Mouse (Mus musculus) spleen, adult 2 months (tissue): ENCODE measurements around the gene Ssc4d.

ENCODE experiments used
- CTCF ChIP-seq: fragments of 200-500 bp; IDR thresholded peaks from 2 replicates; pipeline ENCODE4 v1.5.1; 2011; ENCODE audit warnings: mild to moderate bottlenecking, inconsistent platforms; ENCODE audit not compliant: insufficient read depth, insufficient read length, insufficient replicate concordance; ENCODE audit errors: extremely low read depth
- POLR2A ChIP-seq: fragments of 200-500 bp; IDR thresholded peaks from 2 replicates; pipeline ENCODE4 v1.6.1; 2011; ENCODE audit warnings: low read depth, low read length, inconsistent platforms

DNA sequence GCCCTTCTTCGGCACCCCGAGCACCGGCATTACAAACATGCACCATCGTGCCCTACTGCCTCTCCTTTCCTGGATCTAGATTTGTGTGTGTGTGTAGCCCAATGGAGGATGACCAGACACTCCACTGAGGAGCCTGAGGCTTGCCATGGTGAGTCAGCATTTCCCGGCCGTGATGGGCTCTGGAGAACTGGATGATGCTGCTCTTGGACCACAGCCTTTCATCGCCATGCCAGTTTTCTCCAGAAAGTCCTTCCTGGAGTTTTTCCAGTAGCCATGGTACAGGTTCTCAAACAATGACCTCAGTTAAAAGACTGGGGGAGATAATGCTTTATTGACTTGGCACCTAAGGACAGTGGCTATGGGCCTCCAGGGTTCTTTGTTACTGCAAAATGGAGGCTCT is 14.4 kb downstream of the Ssc4d start:
- no peak for TF ChIP-seq CTCF
- no peak for TF ChIP-seq POLR2A
